Mouse (Mus musculus) ES-E14 (cell line): ENCODE data around the gene Daam1. TPM values are rescaled to one million over a fixed set of nuclear protein-coding genes. Genes with fewer than 3 reads are reported as not detected.

Source experiments
- DNase-seq: peaks from one replicate; pipeline ENCODE4 v3.0.0-alpha.2; 2013; ENCODE audit warnings: low read depth, low spot score
- H3K27ac ChIP-seq: 2 replicates; pipeline ENCODE4 v1.5.1; 2012; ENCODE audit warnings: low read depth, mild to moderate bottlenecking, low read length, moderate library complexity, mixed read lengths; ENCODE audit not compliant: poor library complexity, insufficient read depth, severe bottlenecking
- H3K36me3 ChIP-seq: 2 replicates; pipeline ENCODE4 v1.6.1; 2012; ENCODE audit warnings: mild to moderate bottlenecking, low read length, moderate library complexity, mixed read lengths; ENCODE audit not compliant: control insufficient read depth, poor library complexity, insufficient read depth, severe bottlenecking
- H3K4me1 ChIP-seq, 2 experiments: fragments of 150-350 bp in 1 of 2; sonication (generic) in 1 of 2; 2 replicates each; pipeline ENCODE4 v1.6.1; 2012; ENCODE audit warnings: low read length in 2 of 2, mild to moderate bottlenecking in 1 of 2, mixed read lengths in 1 of 2; ENCODE audit not compliant: control insufficient read depth in 2 of 2, insufficient read depth in 2 of 2, poor library complexity in 1 of 2
- H3K4me3 ChIP-seq, 2 experiments: fragments of 150-350 bp in 1 of 2; sonication (generic) in 1 of 2; 2 replicates each; pipeline ENCODE4 v1.5.1; 2012; ENCODE audit warnings: low read length in 2 of 2, low read depth in 1 of 2, mild to moderate bottlenecking in 1 of 2, mixed read lengths in 1 of 2; ENCODE audit not compliant: insufficient read depth in 1 of 2, poor library complexity in 1 of 2, severe bottlenecking in 1 of 2
- H3K9ac ChIP-seq: 2 replicates; pipeline ENCODE4 v1.6.1; 2012; ENCODE audit warnings: low read depth, mild to moderate bottlenecking, low read length, mixed read lengths; ENCODE audit not compliant: poor library complexity, insufficient read depth, severe bottlenecking
- H3K9me3 ChIP-seq: fragments of 150-350 bp; sonication (generic); 2 replicates; pipeline ENCODE4 v1.6.1; 2012; ENCODE audit warnings: low read depth, mild to moderate bottlenecking, low read length; ENCODE audit not compliant: control insufficient read depth, insufficient read depth
- CHD2 ChIP-seq: IDR thresholded peaks from 2 replicates; pipeline ENCODE4 v1.6.1; 2014; ENCODE audit warnings: mild to moderate bottlenecking, low read depth, low read length, inconsistent platforms
- HCFC1 ChIP-seq: IDR thresholded peaks from 2 replicates; pipeline ENCODE4 v1.6.1; 2012; ENCODE audit warnings: low read length, inconsistent platforms, borderline replicate concordance; ENCODE audit not compliant: insufficient read depth
- MAFK ChIP-seq: IDR thresholded peaks from 2 replicates; pipeline ENCODE4 v1.6.1; 2014; ENCODE audit warnings: mild to moderate bottlenecking, low read depth, low read length, inconsistent platforms; ENCODE audit not compliant: insufficient read depth
- ZC3H11A ChIP-seq: IDR thresholded peaks from 2 replicates; pipeline ENCODE4 v1.6.1; 2012; ENCODE audit warnings: low read depth, mild to moderate bottlenecking, inconsistent platforms, low read length, borderline replicate concordance
- ZNF384 ChIP-seq: IDR thresholded peaks from 2 replicates; pipeline ENCODE4 v1.6.1; 2012; ENCODE audit warnings: low read depth, low read length, inconsistent platforms
- in situ Hi-C, 2 experiments: fragments of 600-800 bp; cut with MboI; formaldehyde crosslinking; loops; one replicate each; pipeline ENCODE4 v1.15.1; 2025; ENCODE audit warnings: low sequenced_read_pairs in 2 of 2, inconsistent platforms in 1 of 2; ENCODE audit not compliant: unreplicated experiment in 2 of 2
- total RNA-seq: library from RNA; depleted of rRNA; stranded (reverse); fragments of 300-350 nt; gene quantifications from 2 replicates; pipeline ENCODE4 v1.2.3, GENCODE M21; 2012

The Daam1 gene
- total RNA-seq, 1 experiment = 15.8 TPM

DNA sequence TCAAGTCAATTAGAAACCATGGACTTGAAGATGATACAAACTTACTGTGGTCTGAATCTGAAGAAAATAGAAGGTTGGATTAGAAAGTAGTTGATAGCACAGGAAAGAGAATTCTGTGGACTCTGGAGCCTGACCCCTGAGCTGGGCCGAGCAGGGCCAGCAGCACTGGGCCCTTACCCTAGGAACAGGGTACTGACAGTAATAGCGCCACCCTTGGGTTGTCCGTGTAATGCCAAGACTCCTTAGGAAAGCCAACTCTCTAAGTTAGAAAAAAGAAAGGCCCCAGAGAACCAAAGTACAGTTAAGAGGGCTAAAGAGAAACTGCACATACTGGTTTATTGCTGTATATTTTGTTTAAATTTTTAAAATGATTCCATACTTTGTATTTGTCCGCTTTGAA is 157.0 kb downstream of the Daam1 start:
- no peak for DNase-seq
- no peak overlapping the region for H3K27ac ChIP-seq

DNA sequence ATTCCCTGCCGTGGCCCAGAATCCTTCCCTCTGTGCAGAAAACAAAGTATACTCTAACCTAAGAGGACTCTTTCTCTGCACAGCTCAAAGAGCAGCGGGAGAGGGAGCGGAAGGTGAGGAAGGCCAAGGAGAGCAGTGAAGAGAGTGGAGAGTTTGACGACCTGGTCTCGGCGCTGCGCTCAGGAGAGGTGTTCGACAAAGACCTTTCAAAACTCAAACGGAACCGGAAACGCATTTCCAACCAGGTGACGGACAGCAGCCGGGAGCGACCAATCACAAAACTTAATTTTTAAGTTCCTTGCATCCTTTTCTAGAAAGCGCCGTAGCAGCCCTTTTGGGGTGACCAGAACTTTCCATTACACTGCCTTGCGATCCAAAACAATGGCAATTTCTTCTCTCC is 158.7 kb downstream of the Daam1 start:
- peak overlapping the region in 1 of 2 experiments; percentile 46; a peak in 2 of 4 replicates for H3K4me3 ChIP-seq
- TF ChIP-seq HCFC1 (no peak), ZC3H11A (no peak), MAFK (no peak), CHD2 (no peak), ZNF384 (no peak)
- no peak for DNase-seq
- H3K9ac ChIP-seq = no peak overlapping the region
- no peak overlapping the region for H3K27ac ChIP-seq
- in situ Hi-C loops = no loop called here
- H3K36me3 ChIP-seq = peaks cover 10% of the 10 kb centered on the region; the same call in 1 of the 2 replicates
- H3K4me1 ChIP-seq = peaks cover 0 to 4% of the 10 kb centered on the region in 2 experiments; a peak in 1 of 4 replicates
- H3K9me3 ChIP-seq = no peaks in the 10 kb centered on the region

More for the DNA sequence above, 157.0 kb downstream of the Daam1 start:
- no peak overlapping the region for H3K4me3 ChIP-seq
- no peak for TF ChIP-seq ZNF384
- TF ChIP-seq MAFK = no peak
- no peak for TF ChIP-seq ZC3H11A
- TF ChIP-seq CHD2 = no peak
- no peak for TF ChIP-seq HCFC1
- in situ Hi-C loops = no loop called here
- no peaks in the 10 kb centered on the region for H3K9me3 ChIP-seq
- no peak overlapping the region for H3K9ac ChIP-seq
- peaks cover 15% of the 10 kb centered on the region; the same call in 1 of the 2 replicates for H3K36me3 ChIP-seq
- peaks cover 0 to 6% of the 10 kb centered on the region in 2 experiments; a peak in 1 of 4 replicates for H3K4me1 ChIP-seq

DNA sequence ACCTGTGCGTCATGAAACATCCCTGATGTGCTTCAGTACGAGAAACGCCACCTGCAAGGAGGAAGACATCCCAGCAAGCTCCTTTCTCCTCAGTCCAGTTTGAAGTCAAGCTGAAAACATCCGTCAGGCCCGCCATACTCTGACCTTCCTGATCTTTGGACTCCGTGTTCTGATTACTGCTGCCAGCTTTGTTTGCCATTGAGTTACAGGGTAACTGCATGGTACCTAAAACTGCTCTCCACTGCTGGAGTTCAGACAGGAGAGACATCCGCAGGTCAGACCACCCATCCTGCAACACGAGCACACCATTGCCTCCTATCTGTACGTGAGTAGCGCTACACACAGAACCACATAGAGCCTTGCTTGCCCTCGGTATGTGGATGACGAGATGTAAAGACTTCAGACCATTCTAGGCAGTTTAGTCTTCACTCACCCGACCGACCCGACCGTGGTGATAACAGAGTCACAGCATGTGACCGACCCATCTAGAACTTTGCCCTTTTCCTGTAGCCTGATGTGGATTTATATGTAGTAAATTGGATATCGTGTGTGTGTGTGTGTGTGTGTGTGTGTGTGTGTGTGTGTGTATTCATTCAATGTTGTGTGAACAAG is 161.8 kb downstream of the Daam1 start:
- in situ Hi-C loops = no loop called here
- Histone ChIP-seq H3K4me3 (no peak overlapping the region), H3K9ac (no peak overlapping the region), H3K4me1 (peaks cover 0 to 6% of the 10 kb centered on the region in 2 experiments; a peak in 1 of 4 replicates), H3K36me3 (peaks cover 6% of the 10 kb centered on the region; the same call in 1 of the 2 replicates), H3K27ac (no peak overlapping the region), H3K9me3 (no peaks in the 10 kb centered on the region)
- no peak for DNase-seq
- no peak for TF ChIP-seq HCFC1
- TF ChIP-seq MAFK = no peak
- TF ChIP-seq ZC3H11A = no peak
- TF ChIP-seq ZNF384 = no peak
- no peak for TF ChIP-seq CHD2

DNA sequence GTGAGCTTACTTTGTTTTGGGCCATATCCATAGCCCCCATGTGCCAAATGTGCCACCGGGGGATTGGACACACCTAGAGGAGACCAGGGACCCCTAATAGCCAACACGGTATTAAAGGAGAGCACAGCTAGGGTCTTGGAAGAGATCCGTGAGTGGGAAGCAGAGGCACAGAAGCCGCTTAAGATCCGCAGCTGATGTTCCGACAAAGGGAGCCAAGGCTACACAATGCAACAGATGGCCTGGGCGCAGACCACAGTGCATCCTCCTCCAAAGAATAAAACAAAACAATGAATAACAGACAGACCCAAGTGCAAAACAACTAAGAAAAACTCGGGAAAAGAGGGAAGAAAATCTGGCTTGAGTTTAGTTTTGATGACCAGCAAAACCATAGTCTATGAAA is 165.0 kb downstream of the Daam1 start:
- TF ChIP-seq HCFC1 (no peak), MAFK (no peak), ZC3H11A (no peak), CHD2 (no peak), ZNF384 (no peak)
- H3K9me3 ChIP-seq = no peaks in the 10 kb centered on the region
- H3K4me3 ChIP-seq = no peak overlapping the region
- no peak overlapping the region for H3K27ac ChIP-seq
- no peak overlapping the region for H3K9ac ChIP-seq
- peaks cover 0 to 4% of the 10 kb centered on the region in 2 experiments; a peak in 1 of 4 replicates for H3K4me1 ChIP-seq
- in situ Hi-C loops = no loop called here
- DNase-seq = no peak
- peaks cover 3% of the 10 kb centered on the region; the same call in 1 of the 2 replicates for H3K36me3 ChIP-seq
